8 mouse cellular contexts compared by ENCODE assay signal in genomic region chr10:80167460-80168037, GRCm38 (mm10). TPM values are rescaled to one million over a fixed set of nuclear protein-coding genes. Genes with fewer than 3 reads are reported as not detected.
DNase-seq lines count a peak whose midpoint lies in the region; ATAC-seq and TF ChIP-seq lines count a peak whose summit lies in the region.

No protein-coding gene starts in this region.

- H3K79me3 ChIP-seq in C2C12 (ENCODE audit: low read depth) = peaks cover 13% of the 10 kb centered on the region

- peaks cover 25% of the 10 kb centered on the region for H3K79me2 ChIP-seq in C2C12 (ENCODE audit: control insufficient read depth, insufficient read depth)

- H3K9me3 ChIP-seq in heart, embryonic 11.5 days (replicated peaks; ENCODE audit: control insufficient read depth, low read length) = no peaks in the 10 kb centered on the region
- no peaks in the 10 kb centered on the region for H3K9me3 ChIP-seq in kidney, embryonic 15.5 days (replicated peaks)

- peak overlapping the region; percentile 100 for H3K27ac ChIP-seq in heart, embryonic 11.5 days (ENCODE audit: low read depth, low read length)
- peak overlapping the region; percentile 100 for H3K27ac ChIP-seq in kidney, embryonic 15.5 days

- H3ac ChIP-seq in C2C12 (ENCODE audit: control insufficient read depth, insufficient read length, low read depth) = peak overlapping the region; percentile 50

- DNase-seq in brain, embryonic 14.5 days (ENCODE audit: low read depth) = peak; percentile 100
- peak; percentile 100 for DNase-seq in liver
- peak; percentile 96 to 98 for DNase-seq in monocyte, adult 2 months (ENCODE audit: low read depth in 1 of 2, low spot score in 2 of 2)
- DNase-seq in spleen, postnatal 14 days (ENCODE audit: low spot score in 2 of 2) = peak; percentile 99

- WGBS in heart, embryonic 11.5 days (ENCODE audit: insufficient replicate concordance) = under 1% methylated on average over 53 of the region's 55 CpGs
- WGBS in kidney, embryonic 15.5 days = under 1% methylated on average over 55 of the region's 55 CpGs

- H3K27me3 ChIP-seq in C2C12 (ENCODE audit: control insufficient read depth, insufficient read depth, insufficient read length) = no peaks in the 10 kb centered on the region
- no peaks in the 10 kb centered on the region for H3K27me3 ChIP-seq in heart, embryonic 11.5 days (ENCODE audit: control insufficient read depth, insufficient read depth, low read length)
- H3K27me3 ChIP-seq in kidney, embryonic 15.5 days = no peaks in the 10 kb centered on the region

- TF ChIP-seq POLR2A in brain, embryonic 14.5 days (IDR thresholded peaks at IDR 0.05; ENCODE audit: borderline replicate concordance, extremely low read depth, insufficient read depth, insufficient read length, poor library complexity, severe bottlenecking) = peak; percentile 99

- H3K36me3 ChIP-seq in C2C12 (ENCODE audit: control insufficient read depth, insufficient read depth) = peaks cover 31% of the 10 kb centered on the region
- peaks cover 20% of the 10 kb centered on the region for H3K36me3 ChIP-seq in heart, embryonic 11.5 days (ENCODE audit: control insufficient read depth, insufficient read depth, low read length)
- peaks cover 29% of the 10 kb centered on the region for H3K36me3 ChIP-seq in kidney, embryonic 15.5 days

- peaks cover 52% of the 10 kb centered on the region for H3K4me1 ChIP-seq in heart, embryonic 11.5 days (ENCODE audit: control insufficient read depth, insufficient read depth, low read length)
- H3K4me1 ChIP-seq in kidney, embryonic 15.5 days = peaks cover 85% of the 10 kb centered on the region

- peak overlapping the region; percentile 85 for H3K4me2 ChIP-seq in heart, embryonic 11.5 days
- peak overlapping the region; percentile 77 for H3K4me2 ChIP-seq in kidney, embryonic 15.5 days

- TF ChIP-seq CTCF in C2C12 (IDR thresholded peaks at IDR 0.05; ENCODE audit: control insufficient read depth, insufficient read depth, insufficient read length) = no peak
- no peak for TF ChIP-seq CTCF in brain, embryonic 14.5 days (IDR thresholded peaks at IDR 0.05; ENCODE audit: borderline replicate concordance, extremely low read depth, insufficient read depth, insufficient read length)

- peak overlapping the region; percentile 72 for H3K4me3 ChIP-seq in C2C12 (ENCODE audit: insufficient read depth, poor library complexity, severe bottlenecking)
- peak overlapping the region; percentile 92 for H3K4me3 ChIP-seq in heart, embryonic 11.5 days (ENCODE audit: low read depth, low read length)
- H3K4me3 ChIP-seq in kidney, embryonic 15.5 days (replicated peaks) = peak overlapping the region; percentile 91

- H3K9ac ChIP-seq in heart, embryonic 11.5 days (ENCODE audit: low read depth, low read length) = peak overlapping the region; percentile 100
- H3K9ac ChIP-seq in kidney, embryonic 15.5 days = peak overlapping the region; percentile 99

- ATAC-seq in erythroblast, adult 5-6 weeks (replicated peaks; ENCODE audit: low FRiP score, poor library complexity, severe bottlenecking) = peak; percentile 75
- ATAC-seq in heart, embryonic 11.5 days (replicated peaks; ENCODE audit: insufficient number of reproducible peaks, low FRiP score, low TSS enrichment) = peak; percentile 86
- ATAC-seq in kidney, embryonic 15.5 days (replicated peaks; ENCODE audit: low FRiP score) = peak; percentile 87

TF ChIP-seq in C2C12, 6 proteins besides CTCF, POLR2A, EP300 and RAD21:
- no peak for TF ChIP-seq MYOG (IDR thresholded peaks at IDR 0.05; ENCODE audit: control insufficient read depth, extremely low read depth, insufficient read length)
- peak; percentile 3 for TF ChIP-seq USF1 (IDR thresholded peaks at IDR 0.05; ENCODE audit: low read depth)
- peak; percentile 44 for TF ChIP-seq MAX (IDR thresholded peaks at IDR 0.05)
- no peak for TF ChIP-seq MYOD1 (IDR thresholded peaks at IDR 0.05; ENCODE audit: control insufficient read depth, insufficient read length, low read depth)
- no peak for TF ChIP-seq FOSL1 (IDR thresholded peaks at IDR 0.05; ENCODE audit: insufficient read depth, low read length, poor library complexity, severe bottlenecking)
- TF ChIP-seq CEBPB (IDR thresholded peaks at IDR 0.05; ENCODE audit: low read depth) = no peak

RNA-seq across cellular contexts. Expression of gene Cirbp, which starts 1.8 kb away (rescaled TPM):
- 30.9 TPM for polyA plus RNA-seq in C2C12 (2012; fragmentation: generic; extraction: Trizol)
- 381 and 490 TPM in 2 replicates for polyA plus RNA-seq in brain, embryonic 14.5 days (2012; rRNA removed)
- 3.6 and 3.7 TPM in 2 replicates for total RNA-seq in erythroblast, adult 5-6 weeks (2015; ENCODE audit: low replicate concordance)
- 14.6 and 16.3 TPM in 2 replicates for total RNA-seq in erythroblast, adult 5-6 weeks (2017; ENCODE audit: low replicate concordance)
- 49.1 and 52.7 TPM in 2 replicates for polyA plus RNA-seq in heart, embryonic 11.5 days (2014; fragmentation: Nextera tagmentation; extraction: Ambion mirVana)
- polyA plus RNA-seq in kidney, embryonic 15.5 days (2015; fragmentation: Nextera tagmentation; extraction: Ambion mirVana) = 95.1 and 111 TPM in 2 replicates

RNA-seq across cellular contexts. Expression of gene 1600002K03Rik, which starts 5.2 kb away (rescaled TPM):
- polyA plus RNA-seq in C2C12 (2012; fragmentation: generic; extraction: Trizol) = 33.4 TPM
- 18.5 and 21.2 TPM in 2 replicates for polyA plus RNA-seq in brain, embryonic 14.5 days (2012; rRNA removed)
- 7.5 TPM in 1 of 2 replicates, not detected in the other for total RNA-seq in erythroblast, adult 5-6 weeks (2015; ENCODE audit: low replicate concordance)
- 5.9 TPM in 1 of 2 replicates, not detected in the other for total RNA-seq in erythroblast, adult 5-6 weeks (2017; ENCODE audit: low replicate concordance)
- polyA plus RNA-seq in heart, embryonic 11.5 days (2014; fragmentation: Nextera tagmentation; extraction: Ambion mirVana) = 9.6 and 12.4 TPM in 2 replicates
- polyA plus RNA-seq in kidney, embryonic 15.5 days (2015; fragmentation: Nextera tagmentation; extraction: Ambion mirVana) = 11.2 and 13.2 TPM in 2 replicates

RNA-seq across cellular contexts. Expression of gene Efna2, which starts 11.7 kb away (rescaled TPM):
- polyA plus RNA-seq in C2C12 (2012; fragmentation: generic; extraction: Trizol) = 3.2 TPM
- polyA plus RNA-seq in brain, embryonic 14.5 days (2012; rRNA removed) = 57.2 and 66.4 TPM in 2 replicates
- total RNA-seq in erythroblast, adult 5-6 weeks (2015; ENCODE audit: low replicate concordance) = not detected in 2 replicates
- total RNA-seq in erythroblast, adult 5-6 weeks (2017; ENCODE audit: low replicate concordance) = not detected in 2 replicates
- polyA plus RNA-seq in heart, embryonic 11.5 days (2014; fragmentation: Nextera tagmentation; extraction: Ambion mirVana) = 13.9 and 14.8 TPM in 2 replicates
- 15.4 and 17.0 TPM in 2 replicates for polyA plus RNA-seq in kidney, embryonic 15.5 days (2015; fragmentation: Nextera tagmentation; extraction: Ambion mirVana)

RNA-seq across cellular contexts. Expression of gene Midn, which starts 19.5 kb away (rescaled TPM):
- polyA plus RNA-seq in C2C12 (2012; fragmentation: generic; extraction: Trizol) = 77.5 TPM
- polyA plus RNA-seq in brain, embryonic 14.5 days (2012; rRNA removed) = 177 and 213 TPM in 2 replicates
- total RNA-seq in erythroblast, adult 5-6 weeks (2015; ENCODE audit: low replicate concordance) = 5.0 and 7.7 TPM in 2 replicates
- total RNA-seq in erythroblast, adult 5-6 weeks (2017; ENCODE audit: low replicate concordance) = 3.9 and 7.4 TPM in 2 replicates
- polyA plus RNA-seq in heart, embryonic 11.5 days (2014; fragmentation: Nextera tagmentation; extraction: Ambion mirVana) = 29.5 and 31.9 TPM in 2 replicates
- polyA plus RNA-seq in kidney, embryonic 15.5 days (2015; fragmentation: Nextera tagmentation; extraction: Ambion mirVana) = 18.8 and 19.5 TPM in 2 replicates

RNA-seq across cellular contexts. Expression of gene Cbarp, which starts 26.9 kb away (rescaled TPM):
- 12.1 TPM for polyA plus RNA-seq in C2C12 (2012; fragmentation: generic; extraction: Trizol)
- 152 and 242 TPM in 2 replicates for polyA plus RNA-seq in brain, embryonic 14.5 days (2012; rRNA removed)
- not detected in 2 replicates for total RNA-seq in erythroblast, adult 5-6 weeks (2015; ENCODE audit: low replicate concordance)
- not detected in 2 replicates for total RNA-seq in erythroblast, adult 5-6 weeks (2017; ENCODE audit: low replicate concordance)
- polyA plus RNA-seq in heart, embryonic 11.5 days (2014; fragmentation: Nextera tagmentation; extraction: Ambion mirVana) = 2.5 and 2.7 TPM in 2 replicates
- 5.7 and 6.1 TPM in 2 replicates for polyA plus RNA-seq in kidney, embryonic 15.5 days (2015; fragmentation: Nextera tagmentation; extraction: Ambion mirVana)

Comparison
In these comparisons a context has a peak if more than half of its experiments do, and no peak if none do; other contexts are left out.
1. Peak in every context shown above with its lines: DNase-seq, ATAC-seq, H3K4me3 ChIP-seq and H3K27ac ChIP-seq.